Mouse (Mus musculus) liver, embryonic 16.5 days (tissue): ENCODE data around the gene Ruvbl2. TPM values are rescaled to one million over a fixed set of nuclear protein-coding genes. Genes with fewer than 3 reads are reported as not detected.
"Not testable (repeated sequence)": the region's sequence is repeated elsewhere in the genome, so short reads cannot be mapped to it uniquely, and the experiment has no call there.

Experiments
- ATAC-seq: fragments of 200-750 bp; cut with Nextera tagmentation; 2 replicates; pipeline ENCODE4 v1.8.0; 2017; ENCODE audit warnings: low read depth, mild to moderate bottlenecking, moderate number of reproducible peaks, moderate library complexity
- H3K27ac ChIP-seq: fragments of 300-500 bp; sonication (generic); 2 replicates; pipeline ENCODE4 v1.5.1; 2014; ENCODE audit warnings: mild to moderate bottlenecking, low read length
- H3K27me3 ChIP-seq: fragments of 300-500 bp; sonication (generic); 2 replicates; pipeline ENCODE4 v1.6.1; 2014; ENCODE audit warnings: low read depth, low read length, mixed read lengths; ENCODE audit not compliant: control insufficient read depth, insufficient read depth
- H3K36me3 ChIP-seq: fragments of 300-500 bp; sonication (generic); 2 replicates; pipeline ENCODE4 v1.6.1; 2014; ENCODE audit warnings: mild to moderate bottlenecking; ENCODE audit not compliant: control insufficient read depth, insufficient read depth
- H3K4me1 ChIP-seq: fragments of 300-500 bp; sonication (generic); 2 replicates; pipeline ENCODE4 v1.6.1; 2014; ENCODE audit warnings: low read depth, low read length, mixed read lengths; ENCODE audit not compliant: control insufficient read depth
- H3K4me2 ChIP-seq: fragments of 300-500 bp; sonication (generic); 2 replicates; pipeline ENCODE4 v1.6.1; 2014; ENCODE audit warnings: low read depth, low read length, mixed read lengths
- H3K4me3 ChIP-seq: fragments of 300-500 bp; sonication (generic); 2 replicates; pipeline ENCODE4 v1.5.1; 2014; ENCODE audit warnings: low read depth, mild to moderate bottlenecking, low read length
- H3K9ac ChIP-seq: fragments of 300-500 bp; sonication (generic); 2 replicates; pipeline ENCODE4 v1.6.1; 2014; ENCODE audit warnings: low read depth, low read length
- H3K9me3 ChIP-seq: fragments of 300-500 bp; sonication (generic); replicated peaks from 2 replicates; pipeline ENCODE4 v1.6.1; 2016; ENCODE audit warnings: low read length; ENCODE audit not compliant: control insufficient read depth
- WGBS: fragments of 180-500 bp; shearing (Covaris S2); extraction: QIAGEN DNeasy Blood & Tissue Kit; methylation state at CpG from one replicate; pipeline ENCODE4 v1.1.7; 2014; ENCODE audit not compliant: insufficient replicate concordance; 5-methylcytosine and 5-hydroxymethylcytosine counted together
- polyA plus RNA-seq: library from polyadenylated mRNA; unstranded; fragments of >200 nt; fragmentation: Nextera tagmentation; extraction: Ambion mirVana; gene quantifications from 2 replicates; pipeline ENCODE4 v1.2.1, GENCODE M21; 2015

The Ruvbl2 gene
- polyA plus RNA-seq, 1 experiment from 2014 or later, result 59.4 TPM

- H3K9me3 ChIP-seq, ATAC-seq, H3K27me3 ChIP-seq, H3K4me2 ChIP-seq, H3K9ac ChIP-seq, H3K27ac ChIP-seq, H3K4me3 ChIP-seq: not testable (repeated sequence)
- 70% methylated on average over 4 of the region's 4 CpGs for WGBS
- Histone ChIP-seq H3K4me1 (peaks cover 49% of the 10 kb centered on the region), H3K36me3 (peaks cover 21% of the 10 kb centered on the region)
Observed at GRCm38 (mm10) chr7:45462868-45463267, 25.0 kb upstream of the Ruvbl2 start.

- H3K36me3 ChIP-seq, result peaks cover 27% of the 10 kb centered on the region
- H3K4me2 ChIP-seq, result no peak overlapping the region
- WGBS, result 77% methylated on average over 4 of the region's 4 CpGs
- no peak overlapping the region for H3K9ac ChIP-seq
- no peak overlapping the region for H3K4me3 ChIP-seq
- no peaks in the 10 kb centered on the region for H3K27me3 ChIP-seq
- no peaks in the 10 kb centered on the region for H3K9me3 ChIP-seq
- ATAC-seq, result no peak
- H3K27ac ChIP-seq, result peak overlapping the region; percentile 99; the same call in 1 of the 2 replicates
- peaks cover 54% of the 10 kb centered on the region for H3K4me1 ChIP-seq
Observed at GRCm38 (mm10) chr7:45462325-45462724, 24.4 kb upstream of the Ruvbl2 start.

DNA sequence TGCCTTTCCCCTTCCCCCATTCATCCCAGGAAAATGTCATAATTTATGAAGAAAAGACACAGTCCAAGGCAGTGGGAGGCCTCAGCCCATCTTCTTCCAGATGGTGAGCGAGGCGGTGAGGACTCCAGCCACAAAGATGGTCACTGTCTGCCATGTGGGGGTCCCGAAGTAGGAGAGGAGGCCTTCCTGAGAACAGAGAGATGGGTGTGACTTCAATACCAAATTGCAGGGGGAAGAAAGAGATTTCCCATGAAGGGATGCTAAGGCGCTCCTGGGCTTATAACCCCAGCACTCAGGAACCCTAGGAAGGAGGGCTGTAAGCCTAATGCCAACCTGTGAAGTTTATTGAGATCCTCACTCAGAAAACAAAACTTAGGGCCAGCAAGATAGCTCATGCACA lies 23.9 kb upstream of the Ruvbl2 start:
- H3K27ac ChIP-seq, result peak overlapping the region; percentile 99
- peaks cover 54% of the 10 kb centered on the region for H3K4me1 ChIP-seq
- H3K9ac ChIP-seq, result peak overlapping the region; percentile 52; the same call in 1 of the 2 replicates
- no peaks in the 10 kb centered on the region for H3K27me3 ChIP-seq
- 88% methylated on average over 4 of the region's 4 CpGs for WGBS
- H3K4me3 ChIP-seq, result peak overlapping the region; percentile 35
- H3K9me3 ChIP-seq, result no peaks in the 10 kb centered on the region
- H3K36me3 ChIP-seq, result peaks cover 31% of the 10 kb centered on the region
- ATAC-seq, result no peak
- H3K4me2 ChIP-seq, result peak overlapping the region; percentile 79; the same call in 1 of the 2 replicates

GRCm38 (mm10) chr7:45461326-45461725 lies 23.4 kb upstream of the Ruvbl2 start:
- peak; percentile 8 for ATAC-seq
- Histone ChIP-seq H3K9ac (peak overlapping the region; percentile 70), H3K4me3 (peak overlapping the region; percentile 70), H3K9me3 (no peaks in the 10 kb centered on the region), H3K36me3 (peaks cover 31% of the 10 kb centered on the region), H3K4me1 (peaks cover 58% of the 10 kb centered on the region), H3K27me3 (no peaks in the 10 kb centered on the region), H3K27ac (peak overlapping the region; percentile 99), H3K4me2 (peak overlapping the region; percentile 79)
- 50% methylated on average over 5 of the region's 5 CpGs for WGBS

- no peaks in the 10 kb centered on the region for H3K9me3 ChIP-seq
- peaks cover 58% of the 10 kb centered on the region for H3K4me1 ChIP-seq
- H3K9ac ChIP-seq, result peak overlapping the region; percentile 70
- peaks cover 31% of the 10 kb centered on the region for H3K36me3 ChIP-seq
- peak overlapping the region; percentile 99 for H3K27ac ChIP-seq
- peak overlapping the region; percentile 79 for H3K4me2 ChIP-seq
- peak overlapping the region; percentile 70 for H3K4me3 ChIP-seq
- 2% methylated on average over 13 of the region's 13 CpGs for WGBS
- ATAC-seq, result peak; percentile 70
- H3K27me3 ChIP-seq, result no peaks in the 10 kb centered on the region
Observed at GRCm38 (mm10) chr7:45460860-45461314, 23.0 kb upstream of the Ruvbl2 start.

- ATAC-seq, result no peak
- Histone ChIP-seq H3K9ac (peak overlapping the region; percentile 70), H3K9me3 (no peaks in the 10 kb centered on the region), H3K27ac (peak overlapping the region; percentile 99), H3K4me3 (peak overlapping the region; percentile 70), H3K27me3 (no peaks in the 10 kb centered on the region), H3K36me3 (peaks cover 31% of the 10 kb centered on the region), H3K4me1 (peaks cover 53% of the 10 kb centered on the region), H3K4me2 (peak overlapping the region; percentile 79)
- 26% methylated on average over 7 of the region's 7 CpGs for WGBS
Observed at GRCm38 (mm10) chr7:45460377-45460776, 22.5 kb upstream of the Ruvbl2 start.

DNA sequence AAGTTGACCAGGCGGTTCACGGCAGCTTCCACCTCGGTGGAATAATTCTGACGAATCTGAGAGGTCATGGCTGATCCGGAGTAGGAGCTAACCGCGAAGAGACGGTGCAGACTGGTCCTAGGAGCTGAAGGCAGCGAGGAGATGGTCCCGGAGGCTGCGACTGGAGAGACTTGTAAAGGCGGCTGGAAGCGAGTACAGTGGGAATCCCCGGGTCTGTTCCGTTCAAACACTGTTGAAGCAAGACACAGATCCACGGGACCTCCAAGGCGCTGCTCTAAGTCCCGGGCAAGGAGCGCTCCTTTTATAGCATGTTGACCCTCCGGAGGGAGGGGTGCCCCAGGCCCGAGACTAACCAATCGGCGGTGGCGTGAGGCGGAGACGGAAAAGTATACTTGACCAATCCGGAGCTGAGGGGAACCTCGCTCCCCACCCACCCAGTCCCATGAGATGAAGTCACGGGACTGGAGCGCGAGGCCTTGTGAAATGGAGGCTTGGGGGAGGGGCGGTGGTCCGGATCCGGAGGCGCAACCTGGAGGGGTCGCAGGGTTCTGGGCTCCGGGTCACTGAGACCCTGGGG lies 21.8 kb upstream of the Ruvbl2 start, which contains the start of gene Ftl1:
Ftl1 (minus strand) TSS at position 321 of the 577 bp plus-strand sequence.
- H3K9me3 ChIP-seq, H3K27me3 ChIP-seq: not testable (repeated sequence)
- H3K9ac ChIP-seq, result peak within 1 kb of the TSS; percentile 71
- H3K4me2 ChIP-seq, result peak within 1 kb of the TSS; percentile 84
- ATAC-seq, result peak; percentile 88
- under 1% methylated on average over 35 of the region's 37 CpGs for WGBS
- peaks cover 50% of the 10 kb centered on the region for H3K4me1 ChIP-seq
- peak within 1 kb of the TSS; percentile 70 for H3K4me3 ChIP-seq
- H3K27ac ChIP-seq, result peak within 1 kb of the TSS; percentile 99
- H3K36me3 ChIP-seq, result peaks cover 29% of the 10 kb centered on the region

DNA sequence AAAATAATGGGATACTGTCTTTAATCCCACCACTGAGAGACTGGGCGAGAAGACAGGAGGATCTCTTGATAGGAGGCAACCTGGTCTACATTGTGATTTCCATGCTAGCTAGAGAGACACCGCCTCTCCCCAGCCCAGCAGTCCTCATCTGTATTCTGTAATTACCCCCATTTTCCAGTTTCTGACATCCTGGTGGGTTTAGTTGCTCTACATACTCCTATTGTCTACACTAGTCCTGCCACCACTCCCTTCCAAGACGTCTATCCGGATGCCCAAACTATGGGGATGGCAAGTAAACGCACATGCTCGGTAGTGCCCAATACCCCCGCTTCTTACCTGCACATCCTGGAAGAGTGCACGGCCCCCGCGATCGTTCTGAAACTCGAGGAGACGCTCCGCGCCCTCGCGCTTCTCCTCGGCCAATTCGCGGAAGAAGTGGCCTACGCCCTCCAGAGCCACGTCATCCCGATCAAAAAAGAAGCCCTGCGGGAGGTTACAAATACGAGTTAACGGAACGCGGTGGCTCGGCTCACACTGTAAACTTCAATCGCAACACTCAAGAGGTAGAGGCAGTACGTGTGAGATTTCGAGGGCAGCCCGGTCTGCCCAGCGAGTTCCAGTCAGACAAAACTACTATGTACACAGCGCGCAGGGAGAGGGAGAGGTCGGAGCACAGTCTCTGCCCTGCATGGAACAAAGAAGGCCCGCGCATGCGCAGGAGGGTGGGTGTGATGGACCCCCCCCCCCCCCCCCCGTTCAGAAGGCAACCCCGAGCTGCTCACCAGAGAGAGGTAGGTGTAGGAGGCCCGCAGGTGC lies 21.1 kb upstream of the Ruvbl2 start:
- Histone ChIP-seq H3K9me3 (no peaks in the 10 kb centered on the region), H3K4me2 (peak overlapping the region; percentile 84), H3K36me3 (peaks cover 29% of the 10 kb centered on the region), H3K27ac (peak overlapping the region; percentile 93), H3K4me3 (peak overlapping the region; percentile 70), H3K9ac (peak overlapping the region; percentile 71), H3K4me1 (peaks cover 50% of the 10 kb centered on the region), H3K27me3 (no peaks in the 10 kb centered on the region)
- peak; percentile 28 for ATAC-seq
- 1% methylated on average over 41 of the region's 43 CpGs for WGBS
